Mouse (Mus musculus) MEL (cell line): ENCODE data around the gene Gm47995.
"Not testable (repeated sequence)": the region's sequence is repeated elsewhere in the genome, so short reads cannot be mapped to it uniquely, and the experiment has no call there.

Experiments used
- CHD1 ChIP-seq: IDR thresholded peaks from 2 replicates; pipeline ENCODE4 v1.6.1; 2012; ENCODE audit warnings: low read depth, mild to moderate bottlenecking, inconsistent platforms, low read length, improper control_type of control experiment
- CTCF ChIP-seq, 3 experiments: IDR thresholded peaks in 2 of 3; conservative IDR thresholded peaks in 1 of 3; 2 replicates each; pipeline ENCODE4 v1.5.1; 2011 to 2012; ENCODE audit warnings: low read length in 3 of 3, low read depth in 2 of 3, mild to moderate bottlenecking in 2 of 3, improper control_type of control experiment in 1 of 3, inconsistent platforms in 1 of 3, mixed read lengths in 1 of 3, moderate library complexity in 1 of 3; ENCODE audit not compliant: control insufficient read depth in 1 of 3, insufficient read depth in 1 of 3, poor library complexity in 1 of 3, severe bottlenecking in 1 of 3
- EP300 ChIP-seq, 2 experiments: IDR thresholded peaks; 2 replicates each; pipeline ENCODE4 v1.6.1; 2011; ENCODE audit warnings: improper control_type of control experiment in 2 of 2, low read length in 2 of 2, low read depth in 1 of 2, mild to moderate bottlenecking in 1 of 2
- JUND ChIP-seq: IDR thresholded peaks from 2 replicates; pipeline ENCODE4 v1.6.1; 2011; ENCODE audit warnings: low read depth, mild to moderate bottlenecking, improper control_type of control experiment, low read length
- MYC ChIP-seq: IDR thresholded peaks from 2 replicates; pipeline ENCODE4 v1.6.1; 2011; ENCODE audit warnings: low read depth, mild to moderate bottlenecking, low read length, improper control_type of control experiment, moderate library complexity
- ZNF384 ChIP-seq: IDR thresholded peaks from 2 replicates; pipeline ENCODE4 v1.6.1; 2012; ENCODE audit warnings: low read depth, mild to moderate bottlenecking, inconsistent platforms, low read length, improper control_type of control experiment

DNA sequence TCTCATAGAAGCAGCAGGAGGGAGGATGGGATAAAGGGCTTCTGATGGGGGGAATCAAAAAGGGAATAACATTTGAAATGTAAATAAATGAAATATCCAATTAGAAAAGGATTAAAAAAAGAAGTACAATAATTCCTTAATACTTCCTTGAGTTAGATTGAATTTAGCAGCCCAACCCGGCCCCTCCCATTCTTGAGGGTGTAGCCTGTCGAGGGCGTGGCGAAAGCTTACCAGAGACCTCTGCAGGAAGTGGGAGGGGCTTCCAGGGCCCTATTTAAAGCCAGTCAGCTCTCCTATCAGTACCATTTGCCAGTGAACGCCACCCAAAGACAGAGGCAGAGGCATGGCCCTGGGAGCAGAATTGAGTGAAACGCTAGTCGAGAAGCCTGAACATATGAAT, 6.2 kb upstream of the Gm47995 start, which contains the start of gene Gm8947:
- not testable (repeated sequence) for TF ChIP-seq CHD1; JUND; CTCF (IDR thresholded peaks at IDR 0.05 in 2 of 3, conservative IDR thresholded peaks at IDR 0.05 in 1 of 3; ENCODE audit: control insufficient read depth in 1 of 3, insufficient read depth in 1 of 3, low read depth in 2 of 3, low read length in 3 of 3, poor library complexity in 1 of 3, severe bottlenecking in 1 of 3); MYC; EP300 (IDR thresholded peaks at IDR 0.05; ENCODE audit: low read depth in 1 of 2, low read length in 2 of 2); ZNF384
